Mouse (Mus musculus) heart, embryonic 10.5 days (tissue): ENCODE measurements around the gene Kif6. TPM values are rescaled to one million over a fixed set of nuclear protein-coding genes. Genes with fewer than 3 reads are reported as not detected.

Experiments used
- DNase-seq: peaks from one replicate; pipeline ENCODE4 v3.0.0-alpha.2; 2017; ENCODE audit warnings: low spot score
- H3K27ac ChIP-seq: fragments of 300-500 bp; sonication (generic); 2 replicates; pipeline ENCODE4 v1.5.1; 2016; ENCODE audit warnings: mild to moderate bottlenecking
- H3K27me3 ChIP-seq: fragments of 300-500 bp; sonication (generic); 2 replicates; pipeline ENCODE4 v1.6.1; 2016; ENCODE audit warnings: mild to moderate bottlenecking; ENCODE audit not compliant: poor library complexity, insufficient read depth, severe bottlenecking
- H3K36me3 ChIP-seq: fragments of 300-500 bp; sonication (generic); 2 replicates; pipeline ENCODE4 v1.6.1; 2016; ENCODE audit warnings: mild to moderate bottlenecking, moderate library complexity
- H3K4me1 ChIP-seq: fragments of 300-500 bp; sonication (generic); 2 replicates; pipeline ENCODE4 v1.6.1; 2016; ENCODE audit warnings: mild to moderate bottlenecking
- H3K4me3 ChIP-seq: fragments of 300-500 bp; sonication (generic); 2 replicates; pipeline ENCODE4 v1.5.1; 2016; ENCODE audit warnings: mild to moderate bottlenecking, moderate library complexity
- H3K9me3 ChIP-seq: fragments of 300-500 bp; sonication (generic); 2 replicates; pipeline ENCODE4 v1.6.1; 2016; ENCODE audit warnings: mild to moderate bottlenecking, moderate library complexity
- WGBS: fragments of 180-500 bp; shearing (Covaris S2); methylation state at CpG from one replicate; pipeline ENCODE4 v1.1.7; 2016; 5-methylcytosine and 5-hydroxymethylcytosine counted together
- polyA plus RNA-seq: library from polyadenylated mRNA; unstranded; fragments of >200 nt; fragmentation: Nextera tagmentation; extraction: Ambion mirVana; gene quantifications from 2 replicates; pipeline ENCODE4 v1.2.1, GENCODE M21; 2016

The Kif6 gene
- polyA plus RNA-seq, 1 experiment from 2014 or later, result 2.0 TPM

- 2% methylated on average over 4 of the region's 4 CpGs for WGBS
Observed at GRCm38 (mm10) chr17:49935602-49936205, 320.8 kb downstream of the Kif6 start.

GRCm38 (mm10) chr17:49936214-49936613, 321.3 kb downstream of the Kif6 start:
- Histone ChIP-seq H3K9me3 (no peaks in the 10 kb centered on the region), H3K4me1 (no peaks in the 10 kb centered on the region), H3K36me3 (no peaks in the 10 kb centered on the region), H3K27me3 (peaks cover 50% of the 10 kb centered on the region), H3K4me3 (no peak overlapping the region), H3K27ac (no peak overlapping the region)
- 33% methylated on average over 2 of the region's 2 CpGs for WGBS
- DNase-seq, result no peak

More at GRCm38 (mm10) chr17:49935602-49936205, 320.8 kb downstream of the Kif6 start:
- Histone ChIP-seq H3K27me3 (peaks cover 54% of the 10 kb centered on the region), H3K9me3 (no peaks in the 10 kb centered on the region), H3K36me3 (no peaks in the 10 kb centered on the region), H3K4me1 (no peaks in the 10 kb centered on the region), H3K27ac (no peak overlapping the region), H3K4me3 (no peak overlapping the region)
- DNase-seq, result peak; percentile 80

- DNase-seq, result no peak
- Histone ChIP-seq H3K27me3 (peaks cover 33% of the 10 kb centered on the region), H3K9me3 (peaks cover 3% of the 10 kb centered on the region; the same call in 1 of the 2 replicates), H3K4me3 (no peak overlapping the region), H3K36me3 (no peaks in the 10 kb centered on the region), H3K27ac (no peak overlapping the region), H3K4me1 (no peaks in the 10 kb centered on the region)
- 73% methylated on average over 7 of the region's 7 CpGs for WGBS
Observed at GRCm38 (mm10) chr17:49939146-49939545, 324.2 kb downstream of the Kif6 start.

GRCm38 (mm10) chr17:49942674-49943073, 327.7 kb downstream of the Kif6 start:
- Histone ChIP-seq H3K4me1 (no peaks in the 10 kb centered on the region), H3K4me3 (no peak overlapping the region), H3K27me3 (peaks cover 6% of the 10 kb centered on the region; the same call in 1 of the 2 replicates), H3K36me3 (no peaks in the 10 kb centered on the region), H3K9me3 (peaks cover 3% of the 10 kb centered on the region; the same call in 1 of the 2 replicates), H3K27ac (no peak overlapping the region)
- 61% methylated on average over 6 of the region's 6 CpGs for WGBS
- DNase-seq, result no peak

GRCm38 (mm10) chr17:49951491-49951855, 336.5 kb downstream of the Kif6 start:
- no peak for DNase-seq
- Histone ChIP-seq H3K27ac (no peak overlapping the region), H3K4me1 (no peaks in the 10 kb centered on the region; the same call in 1 of the 2 replicates), H3K4me3 (peak overlapping the region; percentile 32; the same call in 1 of the 2 replicates), H3K27me3 (no peaks in the 10 kb centered on the region), H3K36me3 (no peaks in the 10 kb centered on the region), H3K9me3 (no peaks in the 10 kb centered on the region)
- 10% methylated on average over 7 of the region's 7 CpGs for WGBS

- no peaks in the 10 kb centered on the region; the same call in 1 of the 2 replicates for H3K4me1 ChIP-seq
- no peak for DNase-seq
- H3K36me3 ChIP-seq, result no peaks in the 10 kb centered on the region
- no peaks in the 10 kb centered on the region for H3K27me3 ChIP-seq
- WGBS, result 50% methylated on average over 22 of the region's 22 CpGs
- H3K9me3 ChIP-seq, result no peaks in the 10 kb centered on the region
- H3K4me3 ChIP-seq, result peak overlapping the region; percentile 32; the same call in 1 of the 2 replicates
- peak overlapping the region; percentile 80; the same call in 1 of the 2 replicates for H3K27ac ChIP-seq
Observed at GRCm38 (mm10) chr17:49951856-49952607, 337.1 kb downstream of the Kif6 start.

GRCm38 (mm10) chr17:49959021-49959420, 344.1 kb downstream of the Kif6 start:
- Histone ChIP-seq H3K4me3 (no peak overlapping the region), H3K27ac (no peak overlapping the region), H3K36me3 (no peaks in the 10 kb centered on the region), H3K27me3 (no peaks in the 10 kb centered on the region), H3K9me3 (no peaks in the 10 kb centered on the region), H3K4me1 (no peaks in the 10 kb centered on the region)
- no peak for DNase-seq

Other genes starting within 250 kb of the Kif6 start
- 6.4 and 9.3 TPM in 2 replicates for gene Mocs1, start 186.8 kb upstream of the Kif6 start, polyA plus RNA-seq
- 3.9 and 8.8 TPM in 2 replicates for gene Daam2, start 50.8 kb upstream of the Kif6 start, polyA plus RNA-seq